Mouse (Mus musculus) liver, postnatal 0 days (tissue): ENCODE results near the gene Dgki. TPM values are rescaled to one million over a fixed set of nuclear protein-coding genes. Genes with fewer than 3 reads are reported as not detected.

Experiments used
- ATAC-seq: fragments of 200-750 bp; cut with Nextera tagmentation; 2 replicates; pipeline ENCODE4 v1.8.0; 2017; ENCODE audit warnings: mild to moderate bottlenecking, moderate library complexity
- DNase-seq: peaks from one replicate; pipeline ENCODE4 v3.0.0-alpha.2; 2016
- H3K27ac ChIP-seq: fragments of 300-500 bp; sonication (generic); 2 replicates; pipeline ENCODE4 v1.5.1; 2014; ENCODE audit warnings: antibody characterized with exemption, moderate library complexity, mild to moderate bottlenecking, low read depth
- H3K27me3 ChIP-seq: fragments of 300-500 bp; sonication (generic); 2 replicates; pipeline ENCODE4 v1.6.1; 2014; ENCODE audit warnings: low read length, control low read depth, mixed read lengths; ENCODE audit not compliant: insufficient read depth
- H3K36me3 ChIP-seq: fragments of 300-500 bp; sonication (generic); replicated peaks from 2 replicates; pipeline ENCODE4 v1.6.1; 2014; ENCODE audit warnings: mild to moderate bottlenecking, control low read depth, low read length, moderate library complexity, mixed read lengths; ENCODE audit not compliant: insufficient read depth
- H3K4me1 ChIP-seq: fragments of 300-500 bp; sonication (generic); 2 replicates; pipeline ENCODE4 v1.6.1; 2014; ENCODE audit warnings: antibody characterized with exemption, mild to moderate bottlenecking, control low read depth; ENCODE audit not compliant: insufficient read depth
- H3K4me2 ChIP-seq: fragments of 300-500 bp; sonication (generic); 2 replicates; pipeline ENCODE4 v1.6.1; 2014; ENCODE audit warnings: low read depth, mild to moderate bottlenecking, low read length, moderate library complexity, mixed read lengths
- H3K4me3 ChIP-seq: fragments of 300-500 bp; sonication (generic); 2 replicates; pipeline ENCODE4 v1.5.1; 2014; ENCODE audit warnings: low read depth, low read length
- H3K9ac ChIP-seq: fragments of 300-500 bp; sonication (generic); replicated peaks from 2 replicates; pipeline ENCODE4 v1.6.1; 2014; ENCODE audit warnings: mild to moderate bottlenecking, moderate library complexity
- H3K9me3 ChIP-seq: fragments of 300-500 bp; sonication (generic); 2 replicates; pipeline ENCODE4 v1.6.1; 2016; ENCODE audit warnings: mild to moderate bottlenecking, control low read depth, low read length, mixed read lengths
- CTCF ChIP-seq: sonication (generic); IDR thresholded peaks from 2 replicates; pipeline ENCODE4 v1.5.1; 2016; ENCODE audit warnings: antibody characterized with exemption, low read depth
- WGBS: fragments of 180-500 bp; shearing (Covaris S2); extraction: QIAGEN DNeasy Blood & Tissue Kit; methylation state at CpG from one replicate; pipeline ENCODE4 v1.1.7; 2014; ENCODE audit not compliant: insufficient replicate concordance; 5-methylcytosine and 5-hydroxymethylcytosine counted together
- polyA plus RNA-seq: library from polyadenylated mRNA; unstranded; fragments of >200 nt; fragmentation: Nextera tagmentation; extraction: Ambion mirVana; gene quantifications from 2 replicates; pipeline ENCODE4 v1.2.1, GENCODE M21; 2015

Dgki gene
- polyA plus RNA-seq, 1 experiment from 2014 or later = 0.56 TPM

DNA sequence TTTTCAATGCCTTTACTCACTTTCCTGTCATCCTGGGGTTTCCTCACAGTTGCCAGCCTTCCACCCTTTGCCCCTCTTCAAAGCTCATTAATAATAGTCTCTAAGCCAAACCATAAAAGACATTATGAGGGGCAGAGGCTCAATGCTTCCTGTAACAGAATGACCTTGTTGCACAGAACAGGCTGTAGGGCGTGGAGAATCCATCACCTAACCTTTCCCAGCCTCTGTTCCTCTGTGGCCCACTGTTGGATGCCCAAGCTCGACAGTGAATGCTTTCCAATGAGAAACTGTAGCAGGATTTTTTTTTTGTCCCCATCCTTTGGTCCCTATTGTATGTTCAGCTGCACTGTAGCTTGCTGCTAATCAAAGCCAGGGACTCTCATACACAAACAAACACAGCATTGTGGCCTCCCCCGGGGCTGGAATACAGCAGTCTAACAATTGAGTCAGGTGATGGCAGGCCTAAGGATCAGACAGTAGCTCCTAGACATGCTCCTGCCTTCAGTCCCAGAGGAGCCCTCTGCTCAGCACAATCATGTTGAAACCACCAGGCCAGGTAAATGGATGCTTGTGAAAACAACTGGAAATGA lies 502.8 kb downstream of the Dgki start:
- Histone ChIP-seq H3K27me3 (no peaks in the 10 kb centered on the region), H3K4me2 (no peak overlapping the region), H3K4me3 (no peak overlapping the region), H3K36me3 (no peaks in the 10 kb centered on the region), H3K27ac (no peak overlapping the region), H3K9ac (no peak overlapping the region), H3K4me1 (no peaks in the 10 kb centered on the region), H3K9me3 (no peaks in the 10 kb centered on the region)
- 60% methylated on average over 3 of the region's 3 CpGs for WGBS
- no peak for ATAC-seq
- no peak for DNase-seq
- TF ChIP-seq CTCF = no peak

Other genes starting within 250 kb of the Dgki start
- 2.1 TPM in 2 replicates for gene Creb3l2, start 142.0 kb upstream of the Dgki start, polyA plus RNA-seq
- gene Akr1d1, start 230.0 kb upstream of the Dgki start, polyA plus RNA-seq = 74.3 and 79.1 TPM in 2 replicates